Mouse (Mus musculus) ES-E14 (cell line): Measurements from ENCODE around the gene Ly6g6c. TPM values are rescaled to one million over a fixed set of nuclear protein-coding genes. Genes with fewer than 3 reads are reported as not detected.

Source experiments
- DNase-seq: peaks from one replicate; pipeline ENCODE4 v3.0.0-alpha.2; 2013; ENCODE audit warnings: low read depth, low spot score
- H3K27ac ChIP-seq: 2 replicates; pipeline ENCODE4 v1.5.1; 2012; ENCODE audit warnings: low read depth, mild to moderate bottlenecking, low read length, moderate library complexity, mixed read lengths; ENCODE audit not compliant: poor library complexity, insufficient read depth, severe bottlenecking
- H3K36me3 ChIP-seq: 2 replicates; pipeline ENCODE4 v1.6.1; 2012; ENCODE audit warnings: mild to moderate bottlenecking, low read length, moderate library complexity, mixed read lengths; ENCODE audit not compliant: control insufficient read depth, poor library complexity, insufficient read depth, severe bottlenecking
- H3K4me1 ChIP-seq, 2 experiments: fragments of 150-350 bp in 1 of 2; sonication (generic) in 1 of 2; 2 replicates each; pipeline ENCODE4 v1.6.1; 2012; ENCODE audit warnings: low read length in 2 of 2, mild to moderate bottlenecking in 1 of 2, mixed read lengths in 1 of 2; ENCODE audit not compliant: control insufficient read depth in 2 of 2, insufficient read depth in 2 of 2, poor library complexity in 1 of 2
- H3K4me3 ChIP-seq, 2 experiments: fragments of 150-350 bp in 1 of 2; sonication (generic) in 1 of 2; 2 replicates each; pipeline ENCODE4 v1.5.1; 2012; ENCODE audit warnings: low read length in 2 of 2, low read depth in 1 of 2, mild to moderate bottlenecking in 1 of 2, mixed read lengths in 1 of 2; ENCODE audit not compliant: insufficient read depth in 1 of 2, poor library complexity in 1 of 2, severe bottlenecking in 1 of 2
- H3K9ac ChIP-seq: 2 replicates; pipeline ENCODE4 v1.6.1; 2012; ENCODE audit warnings: low read depth, mild to moderate bottlenecking, low read length, mixed read lengths; ENCODE audit not compliant: poor library complexity, insufficient read depth, severe bottlenecking
- H3K9me3 ChIP-seq: fragments of 150-350 bp; sonication (generic); 2 replicates; pipeline ENCODE4 v1.6.1; 2012; ENCODE audit warnings: low read depth, mild to moderate bottlenecking, low read length; ENCODE audit not compliant: control insufficient read depth, insufficient read depth
- CHD2 ChIP-seq: IDR thresholded peaks from 2 replicates; pipeline ENCODE4 v1.6.1; 2014; ENCODE audit warnings: mild to moderate bottlenecking, low read depth, low read length, inconsistent platforms
- HCFC1 ChIP-seq: IDR thresholded peaks from 2 replicates; pipeline ENCODE4 v1.6.1; 2012; ENCODE audit warnings: low read length, inconsistent platforms, borderline replicate concordance; ENCODE audit not compliant: insufficient read depth
- MAFK ChIP-seq: IDR thresholded peaks from 2 replicates; pipeline ENCODE4 v1.6.1; 2014; ENCODE audit warnings: mild to moderate bottlenecking, low read depth, low read length, inconsistent platforms; ENCODE audit not compliant: insufficient read depth
- ZC3H11A ChIP-seq: IDR thresholded peaks from 2 replicates; pipeline ENCODE4 v1.6.1; 2012; ENCODE audit warnings: low read depth, mild to moderate bottlenecking, inconsistent platforms, low read length, borderline replicate concordance
- ZNF384 ChIP-seq: IDR thresholded peaks from 2 replicates; pipeline ENCODE4 v1.6.1; 2012; ENCODE audit warnings: low read depth, low read length, inconsistent platforms
- in situ Hi-C, 2 experiments: fragments of 600-800 bp; cut with MboI; formaldehyde crosslinking; loops; one replicate each; pipeline ENCODE4 v1.15.1; 2025; ENCODE audit warnings: low sequenced_read_pairs in 2 of 2, inconsistent platforms in 1 of 2; ENCODE audit not compliant: unreplicated experiment in 2 of 2
- total RNA-seq: library from RNA; depleted of rRNA; stranded (reverse); fragments of 300-350 nt; gene quantifications from 2 replicates; pipeline ENCODE4 v1.2.3, GENCODE M21; 2012

The Ly6g6c gene
- total RNA-seq, 1 experiment = not detected

DNA sequence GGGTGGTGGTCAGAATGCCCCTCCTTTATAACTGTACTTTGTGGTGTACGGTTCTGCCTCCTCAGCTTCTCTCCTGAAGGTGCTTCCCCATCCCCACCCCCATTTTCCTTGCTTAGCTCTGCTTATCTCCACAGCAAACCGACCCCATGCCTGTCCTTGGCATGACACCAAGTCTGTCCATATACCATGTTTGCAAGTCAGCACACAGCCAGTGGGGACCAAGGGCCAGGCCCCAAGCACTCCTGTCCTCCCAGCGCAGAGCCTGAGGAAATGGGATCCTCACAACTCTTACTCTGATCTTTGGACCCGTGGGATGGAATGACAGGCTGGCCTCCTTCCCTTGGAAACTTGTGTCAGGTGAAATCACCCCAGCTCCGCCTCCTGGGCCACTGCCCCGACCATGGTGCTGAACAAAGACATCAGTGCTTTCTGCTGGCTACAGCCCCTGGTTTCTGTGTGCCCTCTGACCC is 38.1 kb downstream of the Ly6g6c start:
- no peak overlapping the region for H3K9ac ChIP-seq
- in situ Hi-C loops = loop anchor here in 1 of 2 experiments (25.0 kb wide), 1 partner anchor 91 kb away; the partner anchor contains the start of genes Vars and Vwa7
- peaks cover 0 to 9% of the 10 kb centered on the region in 2 experiments; a peak in 1 of 4 replicates for H3K4me1 ChIP-seq
- H3K4me3 ChIP-seq = no peak overlapping the region
- TF ChIP-seq HCFC1 (no peak), MAFK (no peak), ZC3H11A (no peak), ZNF384 (no peak), CHD2 (no peak)
- no peak overlapping the region for H3K27ac ChIP-seq
- no peak for DNase-seq
- no peaks in the 10 kb centered on the region for H3K9me3 ChIP-seq
- peaks cover 18% of the 10 kb centered on the region; the same call in 1 of the 2 replicates for H3K36me3 ChIP-seq

- H3K36me3 ChIP-seq = peaks cover 14% of the 10 kb centered on the region; the same call in 1 of the 2 replicates
- DNase-seq = no peak
- no peaks in the 10 kb centered on the region for H3K9me3 ChIP-seq
- peaks cover 0 to 9% of the 10 kb centered on the region in 2 experiments; a peak in 1 of 4 replicates for H3K4me1 ChIP-seq
- H3K27ac ChIP-seq = no peak overlapping the region
- in situ Hi-C loops = loop anchor here in 1 of 2 experiments (25.0 kb wide), 1 partner anchor 92 kb away; the partner anchor contains the start of genes Vars and Vwa7
- H3K9ac ChIP-seq = no peak overlapping the region
- no peak overlapping the region for H3K4me3 ChIP-seq
- TF ChIP-seq ZC3H11A (no peak), CHD2 (no peak), HCFC1 (no peak)
Observed at GRCm38 (mm10) chr17:35104079-35104478, 38.9 kb downstream of the Ly6g6c start.

DNA sequence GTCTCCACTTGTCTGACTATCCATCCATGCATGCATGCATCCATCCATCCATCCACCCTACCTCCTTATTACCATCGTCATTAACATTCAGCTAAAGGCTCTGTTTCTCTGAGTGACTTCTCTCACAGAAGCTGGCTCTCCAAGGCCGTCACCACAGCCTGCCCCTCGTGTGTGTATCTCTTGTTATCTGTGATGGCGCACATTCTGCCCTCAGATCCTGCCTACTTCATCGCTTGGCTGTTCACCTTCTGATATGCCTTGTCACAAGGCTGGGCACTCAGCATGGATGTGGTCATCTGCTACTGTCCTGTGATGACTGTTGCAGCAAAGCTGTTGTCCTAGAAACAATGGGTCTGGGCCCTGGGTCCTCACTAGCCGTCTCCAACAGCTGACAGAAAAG is 39.6 kb downstream of the Ly6g6c start:
- Histone ChIP-seq H3K9me3 (no peaks in the 10 kb centered on the region), H3K4me3 (no peak overlapping the region), H3K9ac (no peak overlapping the region), H3K27ac (no peak overlapping the region), H3K36me3 (peaks cover 14% of the 10 kb centered on the region; the same call in 1 of the 2 replicates), H3K4me1 (peaks cover 0 to 7% of the 10 kb centered on the region in 2 experiments; a peak in 1 of 4 replicates)
- TF ChIP-seq MAFK (no peak), ZNF384 (no peak), ZC3H11A (no peak), HCFC1 (no peak), CHD2 (no peak)
- in situ Hi-C loops = loop anchor here in 1 of 2 experiments (25.0 kb wide), 1 partner anchor 92 kb away; the partner anchor contains the start of genes Vars and Vwa7
- no peak for DNase-seq

DNA sequence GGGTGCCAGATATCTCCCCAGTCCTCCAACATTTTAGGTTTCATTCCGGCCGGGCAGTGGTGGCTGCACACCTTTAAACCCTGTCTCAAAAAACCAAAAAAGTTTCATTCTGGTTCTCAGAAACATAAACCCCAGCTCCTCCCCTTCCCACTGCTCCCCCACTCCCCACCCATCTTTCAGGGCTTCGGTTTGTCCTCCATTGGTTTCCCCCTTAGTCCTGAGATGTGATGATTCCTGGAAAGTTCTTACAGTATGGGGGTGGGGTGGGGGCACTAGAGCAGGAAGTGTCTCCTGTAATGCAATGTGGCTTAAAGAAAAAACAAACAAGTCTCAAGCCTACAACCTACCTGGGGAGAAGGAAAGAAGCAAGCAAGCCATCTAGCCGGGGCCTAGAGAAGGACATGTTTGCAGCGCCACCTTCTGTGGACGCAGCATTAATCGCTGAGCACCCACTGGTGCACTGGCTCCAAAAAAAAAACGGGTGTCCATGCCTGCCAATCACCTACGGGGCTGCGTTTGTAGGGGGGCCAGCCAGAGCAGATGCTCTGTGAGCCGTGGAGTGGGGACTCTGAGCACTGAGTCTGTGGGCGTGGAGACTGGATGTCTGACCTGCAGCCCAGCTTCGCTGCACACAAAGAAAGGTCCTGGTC is 40.7 kb downstream of the Ly6g6c start:
- no peak overlapping the region for H3K9ac ChIP-seq

More for the DNA sequence above, 40.7 kb downstream of the Ly6g6c start:
- in situ Hi-C loops = loop anchor here in 1 of 2 experiments (25.0 kb wide), 1 partner anchor 94 kb away; the partner anchor contains the start of genes Vars and Vwa7
- no peaks in the 10 kb centered on the region for H3K9me3 ChIP-seq
- H3K27ac ChIP-seq = no peak overlapping the region
- TF ChIP-seq CHD2 = no peak
- no peak; the same call in 1 of the 2 replicates for TF ChIP-seq ZC3H11A
- no peak for TF ChIP-seq MAFK
- peak; percentile 62 for TF ChIP-seq ZNF384
- no peak overlapping the region; a peak in 1 of 4 replicates for H3K4me3 ChIP-seq
- DNase-seq = no peak
- H3K36me3 ChIP-seq = peaks cover 12% of the 10 kb centered on the region; the same call in 1 of the 2 replicates
- peaks cover 0 to 3% of the 10 kb centered on the region in 2 experiments; a peak in 1 of 4 replicates for H3K4me1 ChIP-seq
